Mouse (Mus musculus) neural tube, embryonic 14.5 days (tissue): ENCODE measurements around the gene Cxcr5. TPM values are rescaled to one million over a fixed set of nuclear protein-coding genes. Genes with fewer than 3 reads are reported as not detected.

ENCODE experiments used
- ATAC-seq: fragments of 200-750 bp; cut with Nextera tagmentation; 2 replicates; pipeline ENCODE4 v1.8.0; 2017; ENCODE audit warnings: low read depth, mild to moderate bottlenecking, moderate TSS enrichment, moderate library complexity
- H3K27ac ChIP-seq: fragments of 300-500 bp; sonication (generic); 2 replicates; pipeline ENCODE4 v1.5.1; 2014; ENCODE audit warnings: low read depth, mild to moderate bottlenecking, control low read depth, low read length, moderate library complexity, mixed read lengths
- H3K27me3 ChIP-seq: fragments of 300-500 bp; sonication (generic); 2 replicates; pipeline ENCODE4 v1.6.1; 2014; ENCODE audit warnings: low read length; ENCODE audit not compliant: control insufficient read depth, insufficient read depth
- H3K36me3 ChIP-seq: fragments of 300-500 bp; sonication (generic); 2 replicates; pipeline ENCODE4 v1.6.1; 2014; ENCODE audit warnings: low read length, mixed read lengths; ENCODE audit not compliant: control insufficient read depth, insufficient read depth
- H3K4me1 ChIP-seq: fragments of 300-500 bp; sonication (generic); 2 replicates; pipeline ENCODE4 v1.6.1; 2014; ENCODE audit warnings: low read length; ENCODE audit not compliant: control insufficient read depth, insufficient read depth
- H3K4me2 ChIP-seq: fragments of 300-500 bp; sonication (generic); 2 replicates; pipeline ENCODE4 v1.6.1; 2014; ENCODE audit warnings: mild to moderate bottlenecking, low read depth, low read length, control low read depth
- H3K4me3 ChIP-seq: fragments of 300-500 bp; sonication (generic); 2 replicates; pipeline ENCODE4 v1.5.1; 2014; ENCODE audit warnings: low read depth, low read length, control low read depth, mixed read lengths
- H3K9ac ChIP-seq: fragments of 300-500 bp; sonication (generic); replicated peaks from 2 replicates; pipeline ENCODE4 v1.6.1; 2014; ENCODE audit warnings: low read depth, mild to moderate bottlenecking, control low read depth, low read length, mixed read lengths
- H3K9me3 ChIP-seq: fragments of 300-500 bp; sonication (generic); 2 replicates; pipeline ENCODE4 v1.6.1; 2016; ENCODE audit warnings: low read length; ENCODE audit not compliant: control insufficient read depth
- WGBS: fragments of 180-500 bp; shearing (Covaris S2); extraction: QIAGEN DNeasy Blood & Tissue Kit; methylation state at CpG from one replicate; pipeline ENCODE4 v1.1.7; 2014; 5-methylcytosine and 5-hydroxymethylcytosine counted together
- polyA plus RNA-seq: library from polyadenylated mRNA; unstranded; fragments of >200 nt; fragmentation: Nextera tagmentation; extraction: Ambion mirVana; gene quantifications from 2 replicates; pipeline ENCODE4 v1.2.1, GENCODE M21; 2014

Gene Cxcr5
- polyA plus RNA-seq, 1 experiment from 2014 or later, result not detected

DNA sequence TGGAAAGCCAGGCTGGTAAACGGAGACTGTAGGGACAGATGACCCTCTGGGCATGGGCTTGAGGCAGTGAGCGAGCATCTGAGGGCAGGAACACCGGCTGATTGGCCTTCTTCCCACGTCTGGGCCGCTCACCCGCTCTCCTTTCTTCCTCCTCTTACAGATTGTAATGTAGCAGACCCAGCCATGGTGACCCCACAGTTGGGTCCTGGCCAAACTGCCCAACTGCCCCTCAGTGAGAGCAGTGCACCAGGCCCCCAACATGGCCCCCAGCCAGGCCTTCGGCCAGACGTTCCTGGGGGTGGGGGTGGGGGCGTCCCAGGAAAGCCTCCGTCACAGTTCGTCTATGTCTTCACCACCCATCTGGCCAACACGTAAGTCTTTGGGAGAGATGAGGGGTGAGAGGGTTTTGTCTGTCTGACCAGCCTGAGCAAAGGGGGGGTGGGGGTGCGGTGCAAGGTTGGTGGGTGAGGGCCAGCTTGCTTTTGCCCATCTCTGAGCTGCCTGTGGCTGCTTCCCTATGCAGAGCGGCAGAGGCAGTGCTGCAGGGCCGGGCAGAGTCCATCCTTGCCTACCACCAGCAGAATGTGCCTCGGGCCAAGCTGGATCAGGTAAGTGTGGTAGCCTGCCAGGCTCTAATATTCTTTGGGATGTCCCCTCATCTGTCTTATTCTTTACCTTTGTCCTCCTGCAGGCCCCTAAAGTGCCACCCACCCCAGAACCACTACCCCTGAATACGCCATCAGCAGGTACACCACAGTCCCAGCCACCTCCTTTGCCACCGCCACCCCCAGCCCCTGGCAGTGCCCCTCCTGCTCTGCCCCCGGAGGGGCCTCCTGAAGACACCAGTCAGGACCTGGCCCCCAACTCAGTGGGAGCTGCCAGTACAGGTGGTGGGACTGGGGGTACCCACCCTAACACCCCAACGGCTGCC lies 56.5 kb downstream of the Cxcr5 start:
- 69% methylated on average over 20 of the region's 20 CpGs for WGBS
- ATAC-seq, result no peak
- Histone ChIP-seq H3K27me3 (no peaks in the 10 kb centered on the region), H3K27ac (no peak overlapping the region), H3K36me3 (peaks cover 35% of the 10 kb centered on the region), H3K9ac (no peak overlapping the region), H3K9me3 (no peaks in the 10 kb centered on the region), H3K4me1 (peaks cover 27% of the 10 kb centered on the region), H3K4me2 (no peak overlapping the region), H3K4me3 (no peak overlapping the region)

GRCm38 (mm10) chr9:44502006-44502405 lies 59.7 kb downstream of the Cxcr5 start:
- Histone ChIP-seq H3K9me3 (no peaks in the 10 kb centered on the region), H3K9ac (no peak overlapping the region), H3K4me3 (no peak overlapping the region), H3K36me3 (peaks cover 19% of the 10 kb centered on the region), H3K4me2 (no peak overlapping the region), H3K27me3 (no peaks in the 10 kb centered on the region), H3K27ac (no peak overlapping the region), H3K4me1 (peaks cover 48% of the 10 kb centered on the region)
- 0% methylated on average over 4 of the region's 4 CpGs for WGBS
- ATAC-seq, result no peak

GRCm38 (mm10) chr9:44501206-44501879 lies 60.3 kb downstream of the Cxcr5 start:
- Histone ChIP-seq H3K36me3 (peaks cover 13% of the 10 kb centered on the region), H3K4me1 (peaks cover 53% of the 10 kb centered on the region), H3K27ac (no peak overlapping the region), H3K4me2 (no peak overlapping the region), H3K27me3 (no peaks in the 10 kb centered on the region), H3K9ac (no peak overlapping the region), H3K4me3 (no peak overlapping the region), H3K9me3 (no peaks in the 10 kb centered on the region)
- WGBS, result 55% methylated on average over 10 of the region's 10 CpGs
- no peak for ATAC-seq

GRCm38 (mm10) chr9:44500638-44501175 lies 61.0 kb downstream of the Cxcr5 start:
- H3K9ac ChIP-seq, result peak overlapping the region; percentile 41; the same call in 1 of the 2 replicates

GRCm38 (mm10) chr9:44500163-44500533 lies 61.5 kb downstream of the Cxcr5 start:
- Histone ChIP-seq H3K4me3 (no peak overlapping the region), H3K4me2 (peak overlapping the region; percentile 80), H3K9me3 (no peaks in the 10 kb centered on the region), H3K27me3 (no peaks in the 10 kb centered on the region), H3K4me1 (peaks cover 57% of the 10 kb centered on the region), H3K36me3 (peaks cover 4% of the 10 kb centered on the region; the same call in 1 of the 2 replicates), H3K9ac (peak overlapping the region; percentile 41; the same call in 1 of the 2 replicates), H3K27ac (peak overlapping the region; percentile 77)
- 26% methylated on average over 5 of the region's 5 CpGs for WGBS
- no peak; the same call in none of the 2 replicates for ATAC-seq

More at GRCm38 (mm10) chr9:44500638-44501175, 61.0 kb downstream of the Cxcr5 start:
- Histone ChIP-seq H3K4me1 (peaks cover 53% of the 10 kb centered on the region), H3K4me2 (peak overlapping the region; percentile 80; the same call in 1 of the 2 replicates), H3K4me3 (no peak overlapping the region), H3K9me3 (no peaks in the 10 kb centered on the region), H3K27me3 (no peaks in the 10 kb centered on the region), H3K36me3 (peaks cover 8% of the 10 kb centered on the region; the same call in 1 of the 2 replicates), H3K27ac (peak overlapping the region; percentile 77)
- no peak for ATAC-seq
- 56% methylated on average over 8 of the region's 8 CpGs for WGBS

- H3K4me2 ChIP-seq, result peak overlapping the region; percentile 80
- 6% methylated on average over 19 of the region's 20 CpGs for WGBS
- H3K4me1 ChIP-seq, result peaks cover 62% of the 10 kb centered on the region
- no peaks in the 10 kb centered on the region for H3K36me3 ChIP-seq
- H3K27ac ChIP-seq, result peak overlapping the region; percentile 77
- peak overlapping the region; percentile 35 for H3K4me3 ChIP-seq
- peak; percentile 43 for ATAC-seq
- no peaks in the 10 kb centered on the region for H3K27me3 ChIP-seq
- no peaks in the 10 kb centered on the region for H3K9me3 ChIP-seq
- peak overlapping the region; percentile 56 for H3K9ac ChIP-seq
These were observed 62.1 kb downstream of the Cxcr5 start for GRCm38 (mm10) chr9:44499356-44500162.

DNA sequence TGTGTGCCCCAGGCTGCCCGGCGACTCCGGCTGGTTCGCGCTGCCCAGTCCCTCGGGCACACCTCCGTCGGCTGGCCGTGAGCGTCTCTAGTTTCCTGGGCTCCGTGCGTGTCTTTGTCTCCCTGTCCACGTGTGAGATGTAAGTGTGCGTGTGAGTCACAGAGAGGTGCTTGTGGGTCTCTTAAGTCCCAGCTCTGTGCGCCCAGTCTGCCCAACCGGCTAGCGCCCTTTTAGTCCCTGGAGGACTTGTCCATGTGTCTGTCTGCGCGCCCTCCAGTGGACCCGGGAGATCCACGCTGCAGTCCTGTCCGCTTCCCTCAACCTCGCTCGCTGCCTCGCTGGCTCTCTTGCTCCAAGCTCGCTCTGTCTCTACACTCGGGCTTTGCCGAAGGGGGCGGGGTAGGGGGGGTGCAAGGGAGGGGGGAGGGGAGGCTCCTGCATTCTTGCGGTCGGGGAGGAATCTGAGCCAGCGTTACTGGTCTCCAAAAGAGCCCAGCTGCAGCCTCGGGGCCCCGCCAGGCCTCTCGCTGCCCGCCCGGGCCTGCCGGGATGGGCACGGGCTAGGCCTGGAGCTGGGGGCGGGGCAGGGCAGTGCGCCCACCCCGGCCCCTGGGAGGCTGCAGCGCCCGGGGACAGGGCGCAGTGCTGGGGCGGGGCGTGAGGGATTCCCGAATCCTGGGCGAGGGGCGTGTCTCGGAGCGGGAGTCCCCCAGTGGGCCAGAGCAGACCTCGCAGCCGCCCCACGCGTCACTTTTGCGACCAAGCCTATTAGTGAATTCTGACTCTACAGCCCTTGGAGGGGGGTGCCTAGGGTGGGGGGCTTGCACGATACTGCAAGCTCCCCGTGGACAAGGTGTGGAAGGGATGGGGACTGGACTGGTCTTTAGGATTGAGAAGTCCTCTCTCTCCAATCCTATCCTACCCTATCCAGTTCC lies 63.0 kb downstream of the Cxcr5 start:
- peak overlapping the region; percentile 35 for H3K4me3 ChIP-seq
- ATAC-seq, result peak; percentile 67

More for the DNA sequence above, 63.0 kb downstream of the Cxcr5 start:
- Histone ChIP-seq H3K4me2 (peak overlapping the region; percentile 80), H3K27ac (peak overlapping the region; percentile 77), H3K36me3 (no peaks in the 10 kb centered on the region), H3K9ac (peak overlapping the region; percentile 56), H3K4me1 (peaks cover 71% of the 10 kb centered on the region), H3K27me3 (no peaks in the 10 kb centered on the region), H3K9me3 (no peaks in the 10 kb centered on the region)
- under 1% methylated on average over 57 of the region's 59 CpGs for WGBS
